In genomic region chr2:68221226-68221625, GRCm38 (mm10) we compare ENCODE assay signal across 9 mouse cellular contexts.
DNase-seq lines count a peak whose midpoint lies in the region; ATAC-seq and TF ChIP-seq lines count a peak whose summit lies in the region.
"Had no signal": no experiment of that assay in that cellular context is flagged by ENCODE, and none has a peak within 500 bp of the region (broad histone marks: within the 10 kb centered on the region; RNA-seq: fewer than 3 reads in every experiment).

No protein-coding gene starts in this region.

- ATAC-seq in heart, embryonic 13.5 days (ENCODE audit: extremely low read depth, insufficient number of reproducible peaks, low FRiP score, low TSS enrichment), result 0 out of 2 replicates have a peak, but pooled peaks have one; percentile 39
- 0 out of 2 replicates have a peak, but pooled peaks have one; percentile 42 for ATAC-seq in neural tube, embryonic 11.5 days (ENCODE audit: insufficient read depth, low FRiP score, low TSS enrichment)
- ATAC-seq in hindbrain, embryonic 14.5 days (ENCODE audit: low FRiP score), result peak; percentile 48; the same call in 1 of the 2 replicates
- 0 out of 2 replicates have a peak, but pooled peaks have one; percentile 26 for ATAC-seq in stomach, postnatal 0 days (ENCODE audit: low FRiP score, low TSS enrichment)

- H3K4me3 ChIP-seq in heart, embryonic 13.5 days, result no peak overlapping the region
- H3K4me3 ChIP-seq in neural tube, embryonic 11.5 days (ENCODE audit: low read depth, low read length), result no peak overlapping the region
- no peak overlapping the region for H3K4me3 ChIP-seq in hindbrain, embryonic 14.5 days (replicated peaks; ENCODE audit: low read length)
- H3K4me3 ChIP-seq in stomach, postnatal 0 days (ENCODE audit: low read depth, low read length), result no peak overlapping the region

- no peaks in the 10 kb centered on the region for H3K27me3 ChIP-seq in heart, embryonic 13.5 days (replicated peaks)
- no peaks in the 10 kb centered on the region for H3K27me3 ChIP-seq in neural tube, embryonic 11.5 days (ENCODE audit: control insufficient read depth, insufficient read depth, low read length)
- H3K27me3 ChIP-seq in hindbrain, embryonic 14.5 days (ENCODE audit: control insufficient read depth, insufficient read depth, low read length), result no peaks in the 10 kb centered on the region
- no peaks in the 10 kb centered on the region for H3K27me3 ChIP-seq in stomach, postnatal 0 days (ENCODE audit: control insufficient read depth, insufficient read depth, low read length)

- peaks cover 51% of the 10 kb centered on the region for H3K4me1 ChIP-seq in heart, embryonic 13.5 days
- peaks cover 8% of the 10 kb centered on the region for H3K4me1 ChIP-seq in neural tube, embryonic 11.5 days (ENCODE audit: control insufficient read depth, insufficient read depth, low read length)
- 0 out of 2 replicates have a peak, but pooled peaks cover 3% of the 10 kb centered on the region for H3K4me1 ChIP-seq in hindbrain, embryonic 14.5 days (replicated peaks; ENCODE audit: control insufficient read depth, insufficient read depth, low read length)
- H3K4me1 ChIP-seq in stomach, postnatal 0 days (replicated peaks; ENCODE audit: control insufficient read depth, insufficient read depth), result no peaks in the 10 kb centered on the region

- WGBS in heart, embryonic 13.5 days, result 50% methylated on average over 4 of the region's 4 CpGs
- 74% methylated on average over 4 of the region's 4 CpGs for WGBS in neural tube, embryonic 11.5 days
- whole genome bisulfite sequencing in hindbrain, embryonic 14.5 days, result 72% methylated on average over 4 of the region's 4 CpGs
- WGBS in stomach, postnatal 0 days, result 71% methylated on average over 4 of the region's 4 CpGs

- H3K9me3 ChIP-seq in heart, embryonic 13.5 days, result no peaks in the 10 kb centered on the region
- H3K9me3 ChIP-seq in neural tube, embryonic 11.5 days (ENCODE audit: control insufficient read depth, low read length), result no peaks in the 10 kb centered on the region
- H3K9me3 ChIP-seq in hindbrain, embryonic 14.5 days (ENCODE audit: control insufficient read depth, low read length), result no peaks in the 10 kb centered on the region
- H3K9me3 ChIP-seq in stomach, postnatal 0 days (ENCODE audit: control insufficient read depth, low read length), result no peaks in the 10 kb centered on the region

- H3K9ac ChIP-seq in heart, embryonic 13.5 days, result no peak overlapping the region
- no peak overlapping the region for H3K9ac ChIP-seq in neural tube, embryonic 11.5 days (ENCODE audit: low read length)
- H3K9ac ChIP-seq in hindbrain, embryonic 14.5 days, result no peak overlapping the region
- H3K9ac ChIP-seq in stomach, postnatal 0 days (ENCODE audit: low read length), result no peak overlapping the region

- no peak for TF ChIP-seq EP300 in stomach, postnatal 0 days (optimal IDR thresholded peaks at IDR 0.05)

- H3K36me3 ChIP-seq in heart, embryonic 13.5 days, result peaks cover 26% of the 10 kb centered on the region
- H3K36me3 ChIP-seq in neural tube, embryonic 11.5 days (ENCODE audit: control insufficient read depth, insufficient read depth, low read length), result no peaks in the 10 kb centered on the region
- H3K36me3 ChIP-seq in hindbrain, embryonic 14.5 days (replicated peaks; ENCODE audit: control insufficient read depth, insufficient read depth), result peaks cover 9% of the 10 kb centered on the region; the same call in 1 of the 2 replicates
- H3K36me3 ChIP-seq in stomach, postnatal 0 days (ENCODE audit: control insufficient read depth, insufficient read depth, low read length), result no peaks in the 10 kb centered on the region
- H3K36me3 ChIP-seq: G1E had no signal

- peak; percentile 56 for TF ChIP-seq CTCF in stomach, postnatal 0 days (IDR thresholded peaks at IDR 0.05; ENCODE audit: low read depth)

- no peak overlapping the region for H3K4me2 ChIP-seq in heart, embryonic 13.5 days
- no peak overlapping the region for H3K4me2 ChIP-seq in neural tube, embryonic 11.5 days (ENCODE audit: low read depth)
- H3K4me2 ChIP-seq in hindbrain, embryonic 14.5 days (replicated peaks), result no peak overlapping the region
- no peak overlapping the region for H3K4me2 ChIP-seq in stomach, postnatal 0 days (replicated peaks; ENCODE audit: low read depth)

- H3K27ac ChIP-seq in heart, embryonic 13.5 days (replicated peaks), result no peak overlapping the region
- no peak overlapping the region for H3K27ac ChIP-seq in neural tube, embryonic 11.5 days (ENCODE audit: low read depth, low read length)
- H3K27ac ChIP-seq in hindbrain, embryonic 14.5 days, result no peak overlapping the region
- H3K27ac ChIP-seq in stomach, postnatal 0 days (replicated peaks), result no peak overlapping the region

- no peak for DNase-seq in heart, adult 9 months (ENCODE audit: low spot score in 2 of 2)
- no peak for DNase-seq in neural tube, embryonic 11.5 days (ENCODE audit: low spot score)
- no peak for DNase-seq in neural tube, embryonic 10.5 days (ENCODE audit: extremely low spot score, low spot score)
- DNase-seq in hindbrain, embryonic 14.5 days (ENCODE audit: low spot score), result peak; percentile 50
- no peak for DNase-seq in stomach, postnatal 0 days (ENCODE audit: low spot score)
- DNase-seq in cerebellum, adult 8-10 months, result no peak
- no peak for DNase-seq in spleen, adult 12 weeks (ENCODE audit: low spot score)
